ENCODE assay signal across 20 mouse cellular contexts in genomic region chr11:84517431-84517830, GRCm38 (mm10). TPM values are rescaled to one million over a fixed set of nuclear protein-coding genes. Genes with fewer than 3 reads are reported as not detected.
A peak's percentile ranks its signal among the peaks of the same experiment; 100 is the strongest.
DNase-seq lines count a peak whose midpoint lies in the region; ATAC-seq lines count a peak whose summit lies in the region.
"Had no signal": no experiment of that assay in that cellular context is flagged by ENCODE, and none has a peak within 500 bp of the region (broad histone marks: within the 10 kb centered on the region; RNA-seq: fewer than 3 reads in every experiment).

No protein-coding gene starts in this region.

- no peak for DNase-seq in hindbrain, embryonic 11.5 days (ENCODE audit: low spot score)
- no peak for DNase-seq in frontal cortex, postnatal 36 days (ENCODE audit: low spot score in 2 of 2)
- no peak for DNase-seq in adrenal gland, adult (ENCODE audit: inconsistent age in 2 of 2, low spot score in 1 of 2)
- DNase-seq: B cell, adult 2 months; cerebellum, adult 9-10 months; gastrocnemius, postnatal 10 days; heart, postnatal 4 days; kidney, adult 11 months; right cerebral cortex, postnatal 4 days; thymus, adult 2 months had no signal

- peaks cover 3% of the 10 kb centered on the region; the same call in 1 of the 2 replicates for H3K36me3 ChIP-seq in hindbrain, embryonic 12.5 days
- H3K36me3 ChIP-seq in hindbrain, embryonic 11.5 days (ENCODE audit: control insufficient read depth, insufficient read depth, low read length), result no peaks in the 10 kb centered on the region
- no peaks in the 10 kb centered on the region for H3K36me3 ChIP-seq in hindbrain, embryonic 15.5 days
- H3K36me3 ChIP-seq in midbrain, embryonic 12.5 days, result no peaks in the 10 kb centered on the region
- H3K36me3 ChIP-seq in neural tube, embryonic 13.5 days, result peaks cover 4% of the 10 kb centered on the region; the same call in 1 of the 2 replicates
- H3K36me3 ChIP-seq: forebrain, embryonic 10.5 days; heart, embryonic 15.5 days; liver, embryonic 15.5 days had no signal

- no peak for ATAC-seq in hindbrain, embryonic 12.5 days (ENCODE audit: low FRiP score)
- no peak for ATAC-seq in hindbrain, embryonic 11.5 days (ENCODE audit: low FRiP score)
- no peak for ATAC-seq in hindbrain, embryonic 15.5 days (ENCODE audit: low FRiP score, low read depth)
- no peak for ATAC-seq in midbrain, embryonic 12.5 days (ENCODE audit: low FRiP score, low read depth)
- ATAC-seq in neural tube, embryonic 13.5 days (ENCODE audit: low read depth), result no peak

- peaks cover 65% of the 10 kb centered on the region for H3K27me3 ChIP-seq in hindbrain, embryonic 12.5 days
- H3K27me3 ChIP-seq in hindbrain, embryonic 11.5 days (ENCODE audit: control insufficient read depth, insufficient read depth, low read length), result peaks cover 67% of the 10 kb centered on the region
- peaks cover 35% of the 10 kb centered on the region for H3K27me3 ChIP-seq in hindbrain, embryonic 15.5 days
- peaks cover 71% of the 10 kb centered on the region for H3K27me3 ChIP-seq in midbrain, embryonic 12.5 days
- peaks cover 78% of the 10 kb centered on the region for H3K27me3 ChIP-seq in neural tube, embryonic 13.5 days

- 20% methylated on average over 2 of the region's 2 CpGs for WGBS in hindbrain, embryonic 12.5 days
- 27% methylated on average over 2 of the region's 2 CpGs for whole genome bisulfite sequencing in hindbrain, embryonic 11.5 days
- 18% methylated on average over 2 of the region's 2 CpGs for WGBS in hindbrain, embryonic 15.5 days
- 13% methylated on average over 2 of the region's 2 CpGs for WGBS in midbrain, embryonic 12.5 days
- 11% methylated on average over 2 of the region's 2 CpGs for WGBS in neural tube, embryonic 13.5 days

- H3K9me3 ChIP-seq in hindbrain, embryonic 12.5 days (replicated peaks), result no peaks in the 10 kb centered on the region
- no peaks in the 10 kb centered on the region for H3K9me3 ChIP-seq in hindbrain, embryonic 11.5 days (ENCODE audit: control insufficient read depth, low read length)
- no peaks in the 10 kb centered on the region for H3K9me3 ChIP-seq in hindbrain, embryonic 15.5 days
- no peaks in the 10 kb centered on the region for H3K9me3 ChIP-seq in midbrain, embryonic 12.5 days
- H3K9me3 ChIP-seq in neural tube, embryonic 13.5 days, result no peaks in the 10 kb centered on the region
- H3K9me3 ChIP-seq: heart, embryonic 15.5 days; liver, embryonic 15.5 days had no signal

- peak overlapping the region; percentile 40 for H3K4me2 ChIP-seq in hindbrain, embryonic 12.5 days (replicated peaks)
- no peak overlapping the region for H3K4me2 ChIP-seq in hindbrain, embryonic 11.5 days (replicated peaks; ENCODE audit: low read depth, low read length)
- H3K4me2 ChIP-seq in hindbrain, embryonic 15.5 days, result peak overlapping the region; percentile 84
- H3K4me2 ChIP-seq in midbrain, embryonic 12.5 days (replicated peaks), result peak overlapping the region; percentile 31
- peak overlapping the region; percentile 92 for H3K4me2 ChIP-seq in neural tube, embryonic 13.5 days
- H3K4me2 ChIP-seq: heart, embryonic 15.5 days; liver, embryonic 15.5 days had no signal

- H3K4me1 ChIP-seq in hindbrain, embryonic 12.5 days, result peaks cover 12% of the 10 kb centered on the region
- H3K4me1 ChIP-seq in hindbrain, embryonic 11.5 days (replicated peaks; ENCODE audit: control insufficient read depth, insufficient read depth, low read length), result no peaks in the 10 kb centered on the region
- peaks cover 18% of the 10 kb centered on the region for H3K4me1 ChIP-seq in hindbrain, embryonic 15.5 days (replicated peaks)
- peaks cover 12% of the 10 kb centered on the region for H3K4me1 ChIP-seq in midbrain, embryonic 12.5 days
- H3K4me1 ChIP-seq in neural tube, embryonic 13.5 days (replicated peaks), result peaks cover 26% of the 10 kb centered on the region

- no peak overlapping the region for H3K9ac ChIP-seq in hindbrain, embryonic 12.5 days
- no peak overlapping the region for H3K9ac ChIP-seq in hindbrain, embryonic 11.5 days (ENCODE audit: low read depth, low read length)
- H3K9ac ChIP-seq in hindbrain, embryonic 15.5 days, result no peak overlapping the region; the same call in 1 of the 2 replicates
- no peak overlapping the region for H3K9ac ChIP-seq in midbrain, embryonic 12.5 days (replicated peaks)
- peak overlapping the region; percentile 76 for H3K9ac ChIP-seq in neural tube, embryonic 13.5 days
- H3K9ac ChIP-seq: heart, embryonic 15.5 days; liver, embryonic 15.5 days had no signal

- no peak overlapping the region for H3K27ac ChIP-seq in hindbrain, embryonic 12.5 days
- H3K27ac ChIP-seq in hindbrain, embryonic 11.5 days (ENCODE audit: low read depth, low read length), result no peak overlapping the region
- H3K27ac ChIP-seq in hindbrain, embryonic 15.5 days (replicated peaks), result no peak overlapping the region; the same call in 1 of the 2 replicates
- H3K27ac ChIP-seq in midbrain, embryonic 12.5 days (replicated peaks), result no peak overlapping the region
- peak overlapping the region; percentile 56; the same call in 1 of the 2 replicates for H3K27ac ChIP-seq in neural tube, embryonic 13.5 days (replicated peaks)
- H3K27ac ChIP-seq: forebrain, embryonic 10.5 days; heart, embryonic 15.5 days; kidney, postnatal 0 days; liver, embryonic 15.5 days; macrophage had no signal

- peak overlapping the region; percentile 18; the same call in 1 of the 2 replicates for H3K4me3 ChIP-seq in hindbrain, embryonic 12.5 days
- H3K4me3 ChIP-seq in hindbrain, embryonic 11.5 days (ENCODE audit: low read depth, low read length), result no peak overlapping the region
- peak overlapping the region; percentile 26 for H3K4me3 ChIP-seq in hindbrain, embryonic 15.5 days
- H3K4me3 ChIP-seq in midbrain, embryonic 12.5 days, result peak overlapping the region; percentile 18
- peak overlapping the region; percentile 29 for H3K4me3 ChIP-seq in neural tube, embryonic 13.5 days
- H3K4me3 ChIP-seq: forebrain, embryonic 10.5 days; heart, embryonic 15.5 days; liver, embryonic 15.5 days had no signal

RNA-seq across cellular contexts. Expression of gene Aatf, which starts 4.1 kb away (rescaled TPM):
- 53.2 and 55.6 TPM in 2 replicates for polyA plus RNA-seq in hindbrain, embryonic 12.5 days (2016; fragmentation: Nextera tagmentation; extraction: Ambion mirVana)
- 59.9 and 64.5 TPM in 2 replicates for polyA plus RNA-seq in hindbrain, embryonic 11.5 days (2014; fragmentation: Nextera tagmentation; extraction: Ambion mirVana)
- polyA plus RNA-seq in hindbrain, embryonic 15.5 days (2015; fragmentation: Nextera tagmentation; extraction: Ambion mirVana), result 50.8 and 53.3 TPM in 2 replicates
- polyA plus RNA-seq in midbrain, embryonic 12.5 days (2016; fragmentation: Nextera tagmentation; extraction: Ambion mirVana), result 56.6 and 58.8 TPM in 2 replicates
- polyA plus RNA-seq in neural tube, embryonic 13.5 days (2015; fragmentation: Nextera tagmentation; extraction: Ambion mirVana), result 50.0 and 51.7 TPM in 2 replicates

RNA-seq across cellular contexts. Expression of gene Lhx1, which starts 7.9 kb away (rescaled TPM):
- 65.0 and 68.8 TPM in 2 replicates for polyA plus RNA-seq in hindbrain, embryonic 12.5 days (2016; fragmentation: Nextera tagmentation; extraction: Ambion mirVana)
- polyA plus RNA-seq in hindbrain, embryonic 11.5 days (2014; fragmentation: Nextera tagmentation; extraction: Ambion mirVana), result 53.3 and 57.3 TPM in 2 replicates
- polyA plus RNA-seq in hindbrain, embryonic 15.5 days (2015; fragmentation: Nextera tagmentation; extraction: Ambion mirVana), result 37.5 and 54.5 TPM in 2 replicates
- 50.5 and 55.0 TPM in 2 replicates for polyA plus RNA-seq in midbrain, embryonic 12.5 days (2016; fragmentation: Nextera tagmentation; extraction: Ambion mirVana)
- polyA plus RNA-seq in neural tube, embryonic 13.5 days (2015; fragmentation: Nextera tagmentation; extraction: Ambion mirVana), result 50.0 and 58.8 TPM in 2 replicates
- polyA plus RNA-seq: heart, embryonic 15.5 days; lung, embryonic 16.5 days; macrophage had no signal
